Mouse (Mus musculus) olfactory bulb, adult 2 months (tissue): Measurements from ENCODE around the gene Ntrk3. TPM values are rescaled to one million over a fixed set of nuclear protein-coding genes. Genes with fewer than 3 reads are reported as not detected.

Experiments
- H3K27ac ChIP-seq: fragments of 200-500 bp; 2 replicates; pipeline ENCODE4 v1.5.1; 2012; ENCODE audit warnings: low read depth, low read length; ENCODE audit not compliant: insufficient read depth
- H3K4me1 ChIP-seq: fragments of 200-500 bp; 2 replicates; pipeline ENCODE4 v1.6.1; 2012; ENCODE audit warnings: low read length; ENCODE audit not compliant: control insufficient read depth, insufficient read depth
- H3K4me3 ChIP-seq: fragments of 200-500 bp; 2 replicates; pipeline ENCODE4 v1.5.1; 2012; ENCODE audit warnings: mild to moderate bottlenecking, low read depth, low read length, moderate library complexity; ENCODE audit not compliant: insufficient read depth
- CTCF ChIP-seq: fragments of 200-500 bp; IDR thresholded peaks from 2 replicates; pipeline ENCODE4 v1.5.1; 2012; ENCODE audit warnings: low read depth, mild to moderate bottlenecking, low read length, moderate library complexity; ENCODE audit not compliant: insufficient read depth
- POLR2A ChIP-seq: fragments of 200-500 bp; IDR thresholded peaks from 2 replicates; pipeline ENCODE4 v1.6.1; 2012; ENCODE audit warnings: mild to moderate bottlenecking, low read depth, low read length, moderate library complexity; ENCODE audit not compliant: insufficient read depth
- WGBS: fragments of 180-500 bp; shearing (Covaris S2); methylation state at CpG from one replicate; pipeline ENCODE4 v1.1.7; 2018; 5-methylcytosine and 5-hydroxymethylcytosine counted together
- polyA plus RNA-seq: library from polyadenylated mRNA; stranded (reverse); fragments of >200 nt; gene quantifications from 2 replicates; pipeline ENCODE4 v1.2.4, GENCODE M21; 2012; ENCODE audit warnings: low replicate concordance; ENCODE audit not compliant: missing spikeins, insufficient read depth, insufficient read length

Gene Ntrk3
- polyA plus RNA-seq, 1 experiment = 50.1 TPM

GRCm38 (mm10) chr7:78398377-78398776 is 339.4 kb downstream of the Ntrk3 start:
- Histone ChIP-seq H3K4me3 (no peak overlapping the region), H3K27ac (no peak overlapping the region), H3K4me1 (peaks cover 3% of the 10 kb centered on the region; the same call in 1 of the 2 replicates)
- TF ChIP-seq POLR2A = no peak

GRCm38 (mm10) chr7:78397215-78397614 is 340.6 kb downstream of the Ntrk3 start:
- Histone ChIP-seq H3K4me1 (no peaks in the 10 kb centered on the region), H3K27ac (no peak overlapping the region), H3K4me3 (no peak overlapping the region)
- WGBS = 46% methylated on average over 4 of the region's 4 CpGs
- TF ChIP-seq CTCF = no peak
- TF ChIP-seq POLR2A = no peak

GRCm38 (mm10) chr7:78390019-78390418 is 347.8 kb downstream of the Ntrk3 start:
- H3K27ac ChIP-seq = no peak overlapping the region
- peaks cover 5% of the 10 kb centered on the region for H3K4me1 ChIP-seq
- no peak overlapping the region for H3K4me3 ChIP-seq
- TF ChIP-seq POLR2A (no peak), CTCF (no peak)
- WGBS = 94% methylated on average over 3 of the region's 3 CpGs

GRCm38 (mm10) chr7:78388101-78388500 is 349.7 kb downstream of the Ntrk3 start:
- no peak for TF ChIP-seq POLR2A
- no peak for TF ChIP-seq CTCF
- Histone ChIP-seq H3K4me1 (peaks cover 5% of the 10 kb centered on the region), H3K4me3 (no peak overlapping the region), H3K27ac (no peak overlapping the region)
- WGBS = 54% methylated on average over 5 of the region's 5 CpGs

- WGBS = 63% methylated on average over 1 of the region's 1 CpGs
- peaks cover 5% of the 10 kb centered on the region for H3K4me1 ChIP-seq
- no peak for TF ChIP-seq CTCF
- TF ChIP-seq POLR2A = no peak
- no peak overlapping the region for H3K27ac ChIP-seq
- no peak overlapping the region for H3K4me3 ChIP-seq
Measured at GRCm38 (mm10) chr7:78385971-78386370, 351.8 kb downstream of the Ntrk3 start.

GRCm38 (mm10) chr7:78384111-78384510 is 353.7 kb downstream of the Ntrk3 start:
- no peak overlapping the region for H3K4me3 ChIP-seq
- no peak for TF ChIP-seq CTCF
- TF ChIP-seq POLR2A = no peak
- peaks cover 5% of the 10 kb centered on the region for H3K4me1 ChIP-seq
- no peak overlapping the region for H3K27ac ChIP-seq

GRCm38 (mm10) chr7:78382126-78382525 is 355.7 kb downstream of the Ntrk3 start:
- Histone ChIP-seq H3K4me1 (no peaks in the 10 kb centered on the region), H3K4me3 (no peak overlapping the region), H3K27ac (no peak overlapping the region)
- 22% methylated on average over 1 of the region's 1 CpGs for WGBS
- TF ChIP-seq POLR2A (no peak), CTCF (no peak)

- H3K4me3 ChIP-seq = no peak overlapping the region
- no peaks in the 10 kb centered on the region for H3K4me1 ChIP-seq
- H3K27ac ChIP-seq = no peak overlapping the region
- TF ChIP-seq CTCF (no peak), POLR2A (no peak)
- 96% methylated on average over 5 of the region's 5 CpGs for WGBS
Measured at GRCm38 (mm10) chr7:78379784-78380183, 358.0 kb downstream of the Ntrk3 start.

GRCm38 (mm10) chr7:78378306-78378705 is 359.5 kb downstream of the Ntrk3 start:
- Histone ChIP-seq H3K4me3 (no peak overlapping the region), H3K27ac (no peak overlapping the region), H3K4me1 (no peaks in the 10 kb centered on the region)
- WGBS = 90% methylated on average over 2 of the region's 2 CpGs
- TF ChIP-seq POLR2A = no peak
- TF ChIP-seq CTCF = no peak

GRCm38 (mm10) chr7:78376875-78377274 is 360.9 kb downstream of the Ntrk3 start:
- no peak overlapping the region for H3K4me3 ChIP-seq
- H3K4me1 ChIP-seq = no peaks in the 10 kb centered on the region
- WGBS = 70% methylated on average over 4 of the region's 4 CpGs
- TF ChIP-seq CTCF (no peak), POLR2A (no peak)
- H3K27ac ChIP-seq = no peak overlapping the region
